Comparison of ENCODE assay signal across 15 mouse cellular contexts in genomic region chr16:7528963-7529362, GRCm38 (mm10).
A peak's percentile ranks its signal among the peaks of the same experiment; 100 is the strongest.
DNase-seq lines count a peak whose midpoint lies in the region; ATAC-seq lines count a peak whose summit lies in the region.
"Had no signal": no experiment of that assay in that cellular context is flagged by ENCODE, and none has a peak within 500 bp of the region (broad histone marks: within the 10 kb centered on the region; RNA-seq: fewer than 3 reads in every experiment).

No protein-coding gene starts in this region.

- H3K4me2 ChIP-seq in neural tube, embryonic 11.5 days (ENCODE audit: low read depth): no peak overlapping the region
- H3K4me2 ChIP-seq in hindbrain, embryonic 11.5 days (replicated peaks; ENCODE audit: low read depth, low read length): no peak overlapping the region
- peak overlapping the region; percentile 12; the same call in 1 of the 2 replicates for H3K4me2 ChIP-seq in midbrain, embryonic 13.5 days (replicated peaks)
- H3K4me2 ChIP-seq: liver, embryonic 13.5 days had no signal

- DNase-seq in neural tube, embryonic 11.5 days (ENCODE audit: low spot score): no peak
- DNase-seq in neural tube, embryonic 10.5 days (ENCODE audit: extremely low spot score, low spot score): no peak
- peak; percentile 23 for DNase-seq in hindbrain, embryonic 11.5 days (ENCODE audit: low spot score)
- DNase-seq in testis, postnatal 14 days (ENCODE audit: low spot score): no peak
- DNase-seq in gastrocnemius, postnatal 4 days (ENCODE audit: low spot score in 2 of 2): no peak
- DNase-seq: adrenal gland, adult 8-10 months; heart, postnatal 10 days; liver, embryonic 13.5 days; right cerebral cortex, postnatal 14 days; thymus, postnatal 36 days had no signal

- H3K27me3 ChIP-seq in neural tube, embryonic 11.5 days (ENCODE audit: control insufficient read depth, insufficient read depth, low read length): no peaks in the 10 kb centered on the region
- H3K27me3 ChIP-seq in hindbrain, embryonic 11.5 days (ENCODE audit: control insufficient read depth, insufficient read depth, low read length): no peaks in the 10 kb centered on the region
- H3K27me3 ChIP-seq in midbrain, embryonic 13.5 days: no peaks in the 10 kb centered on the region
- H3K27me3 ChIP-seq: liver, embryonic 13.5 days; Patski had no signal

- 20% methylated on average over 5 of the region's 5 CpGs for WGBS in neural tube, embryonic 11.5 days
- WGBS in hindbrain, embryonic 11.5 days: 19% methylated on average over 5 of the region's 5 CpGs
- 10% methylated on average over 5 of the region's 5 CpGs for WGBS in midbrain, embryonic 13.5 days

- 0 out of 2 replicates have a peak overlapping the region, but pooled peaks have one; percentile 14 for H3K27ac ChIP-seq in neural tube, embryonic 11.5 days (ENCODE audit: low read depth, low read length)
- H3K27ac ChIP-seq in hindbrain, embryonic 11.5 days (ENCODE audit: low read depth, low read length): peak overlapping the region; percentile 54; the same call in 1 of the 2 replicates
- H3K27ac ChIP-seq in midbrain, embryonic 13.5 days: peak overlapping the region; percentile 70
- H3K27ac ChIP-seq: liver, embryonic 13.5 days; macrophage had no signal

- peak; percentile 27; the same call in 1 of the 2 replicates for ATAC-seq in neural tube, embryonic 11.5 days (ENCODE audit: insufficient read depth, low FRiP score, low TSS enrichment)
- 0 out of 2 replicates have a peak, but pooled peaks have one; percentile 43 for ATAC-seq in hindbrain, embryonic 11.5 days (ENCODE audit: low FRiP score)
- no peak for ATAC-seq in midbrain, embryonic 13.5 days
- ATAC-seq in frontal cortex, adult (ENCODE audit: low TSS enrichment): no peak
- ATAC-seq: CD4-positive, CD25-positive, alpha-beta regulatory T cell, adult 4 months; Patski had no signal

- no peaks in the 10 kb centered on the region for H3K9me3 ChIP-seq in neural tube, embryonic 11.5 days (ENCODE audit: control insufficient read depth, low read length)
- H3K9me3 ChIP-seq in hindbrain, embryonic 11.5 days (ENCODE audit: control insufficient read depth, low read length): no peaks in the 10 kb centered on the region
- H3K9me3 ChIP-seq in midbrain, embryonic 13.5 days: no peaks in the 10 kb centered on the region
- H3K9me3 ChIP-seq: liver, embryonic 13.5 days had no signal

- no peaks in the 10 kb centered on the region for H3K4me1 ChIP-seq in neural tube, embryonic 11.5 days (ENCODE audit: control insufficient read depth, insufficient read depth, low read length)
- no peaks in the 10 kb centered on the region for H3K4me1 ChIP-seq in hindbrain, embryonic 11.5 days (replicated peaks; ENCODE audit: control insufficient read depth, insufficient read depth, low read length)
- peaks cover 18% of the 10 kb centered on the region for H3K4me1 ChIP-seq in midbrain, embryonic 13.5 days (replicated peaks)
- H3K4me1 ChIP-seq: liver, embryonic 13.5 days had no signal

- no peak overlapping the region for H3K4me3 ChIP-seq in neural tube, embryonic 11.5 days (ENCODE audit: low read depth, low read length)
- no peak overlapping the region for H3K4me3 ChIP-seq in hindbrain, embryonic 11.5 days (ENCODE audit: low read depth, low read length)
- no peak overlapping the region for H3K4me3 ChIP-seq in midbrain, embryonic 13.5 days (replicated peaks)
- H3K4me3 ChIP-seq: liver, embryonic 13.5 days had no signal

- no peak overlapping the region for H3K9ac ChIP-seq in neural tube, embryonic 11.5 days (ENCODE audit: low read length)
- no peak overlapping the region for H3K9ac ChIP-seq in hindbrain, embryonic 11.5 days (ENCODE audit: low read depth, low read length)
- H3K9ac ChIP-seq in midbrain, embryonic 13.5 days (replicated peaks): peak overlapping the region; percentile 24; the same call in 1 of the 2 replicates
- H3K9ac ChIP-seq: liver, embryonic 13.5 days had no signal

- H3K36me3 ChIP-seq in neural tube, embryonic 11.5 days (ENCODE audit: control insufficient read depth, insufficient read depth, low read length): no peaks in the 10 kb centered on the region
- H3K36me3 ChIP-seq in hindbrain, embryonic 11.5 days (ENCODE audit: control insufficient read depth, insufficient read depth, low read length): no peaks in the 10 kb centered on the region
- H3K36me3 ChIP-seq in midbrain, embryonic 13.5 days: no peaks in the 10 kb centered on the region
- H3K36me3 ChIP-seq: liver, embryonic 13.5 days had no signal

Comparison
In these comparisons a context has a peak if more than half of its experiments do, and no peak if none do; other contexts are left out.
1. ATAC-seq: peak in neural tube, embryonic 11.5 days (single experiment) and hindbrain, embryonic 11.5 days (single experiment); none in midbrain, embryonic 13.5 days (single experiment) and frontal cortex, adult (single experiment).
2. H3K27ac ChIP-seq: peak in every context shown above with its lines; median percentile 70 in midbrain, embryonic 13.5 days; 54 in hindbrain, embryonic 11.5 days; 14 in neural tube, embryonic 11.5 days.